Mouse (Mus musculus): ENCODE measurements at regions not wholly inside any gene's neighbourhood (a gene's known extent, or its start where the extent isn't known, plus 50 kb on each side); places are given as distances from the start of the nearest gene placed in this dataset.

DNA sequence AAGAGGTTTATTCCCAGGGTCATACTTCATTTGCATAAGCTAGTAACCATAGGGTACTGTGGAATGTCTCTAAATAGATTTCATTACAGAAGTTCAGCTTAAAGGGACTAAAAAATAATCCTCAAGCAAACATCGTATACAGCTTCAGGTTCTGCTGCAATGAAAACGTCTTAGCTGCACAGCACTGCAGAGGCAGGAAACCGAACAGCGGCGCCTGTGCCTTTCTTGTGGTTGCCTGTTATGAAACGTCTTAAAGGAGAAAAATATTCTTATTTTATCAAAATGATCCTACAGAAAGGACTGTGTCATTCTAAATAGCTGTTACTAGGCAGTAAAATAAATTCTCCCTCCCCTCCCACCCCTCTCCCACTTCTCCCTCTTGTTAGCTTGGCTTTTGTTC, 226.0 kb upstream of the Fam241a start:
- no peak for DNase-seq (ENCODE audit: low read depth, low spot score)

DNA sequence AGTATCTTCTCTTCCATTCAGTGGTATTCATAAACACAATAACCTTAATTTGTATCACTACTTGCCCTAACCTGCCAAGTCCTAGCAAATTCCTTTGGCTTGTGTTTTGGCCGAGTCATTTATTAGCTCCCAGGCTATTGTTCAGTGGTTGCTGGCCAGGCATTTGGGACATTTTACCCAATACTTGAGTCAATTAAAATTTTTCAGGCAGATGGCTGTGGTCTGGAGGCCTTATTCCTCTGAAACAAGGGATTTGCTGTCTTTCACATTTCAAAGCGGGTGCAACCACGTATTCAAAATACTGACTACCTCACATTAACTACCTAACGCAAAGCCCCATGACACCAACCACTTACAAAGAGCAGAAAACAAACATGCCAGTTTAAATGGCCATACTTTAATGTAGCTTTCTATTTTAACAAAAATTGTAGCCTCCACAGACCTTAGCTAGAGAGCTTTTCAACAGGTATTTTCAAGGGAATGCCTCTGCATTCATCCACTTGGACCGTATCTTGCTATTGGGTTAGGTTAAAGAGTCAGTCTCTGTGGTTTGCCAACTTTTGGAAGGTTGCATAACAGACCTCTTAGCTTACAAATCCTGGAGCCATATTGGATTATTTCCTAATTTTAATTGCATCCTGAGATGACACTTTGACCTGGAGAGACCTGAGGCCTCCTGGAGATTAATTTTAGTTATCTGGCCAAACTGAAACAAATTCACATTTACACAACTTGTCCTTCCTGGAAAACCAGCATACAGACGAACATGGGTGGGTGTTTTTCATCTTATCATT, 224.7 kb upstream of the Fam241a start:
- no peak for DNase-seq (ENCODE audit: low read depth, low spot score)

DNA sequence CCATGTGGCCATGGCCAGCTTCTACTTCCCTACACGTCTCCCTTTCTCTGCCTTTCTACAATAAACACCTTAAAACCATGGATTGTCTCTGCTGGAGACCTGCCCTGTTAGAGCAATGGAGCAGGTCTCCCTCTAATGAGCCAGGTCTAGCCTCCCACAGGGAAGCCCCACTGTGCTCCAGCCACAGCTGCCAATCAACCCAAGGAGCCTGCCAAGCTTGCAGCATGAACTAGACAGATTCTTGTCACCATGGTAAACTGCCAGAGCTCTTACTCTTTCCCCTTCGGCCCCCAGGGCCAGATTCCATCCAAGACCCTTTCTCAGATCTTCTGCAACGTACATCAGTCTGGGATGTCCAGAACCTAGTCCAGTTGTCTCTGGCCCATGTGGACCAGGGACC, 217.1 kb upstream of the Fam241a start:
- no peak for DNase-seq (ENCODE audit: low read depth, low spot score)

DNA sequence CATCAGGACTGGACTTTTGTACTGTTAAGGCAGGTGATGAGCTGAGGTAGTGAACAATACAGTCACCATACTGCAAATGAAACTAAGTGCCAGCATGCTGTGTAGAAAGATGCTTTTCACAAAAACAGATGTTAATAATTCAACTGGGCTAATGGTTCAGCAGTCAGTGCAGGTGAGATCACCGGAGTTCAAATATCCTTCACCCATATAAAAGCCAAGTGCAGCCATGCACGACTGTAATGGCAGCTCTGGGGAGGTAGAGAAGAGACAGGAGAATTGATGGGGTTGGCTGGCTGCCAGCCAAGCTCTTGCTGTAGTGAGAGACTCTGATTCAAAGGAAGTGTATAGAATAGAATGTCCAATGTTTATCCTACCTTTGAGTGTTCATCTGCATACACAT, 214.3 kb upstream of the Fam241a start:
- DNase-seq (ENCODE audit: low read depth, low spot score) = no peak

DNA sequence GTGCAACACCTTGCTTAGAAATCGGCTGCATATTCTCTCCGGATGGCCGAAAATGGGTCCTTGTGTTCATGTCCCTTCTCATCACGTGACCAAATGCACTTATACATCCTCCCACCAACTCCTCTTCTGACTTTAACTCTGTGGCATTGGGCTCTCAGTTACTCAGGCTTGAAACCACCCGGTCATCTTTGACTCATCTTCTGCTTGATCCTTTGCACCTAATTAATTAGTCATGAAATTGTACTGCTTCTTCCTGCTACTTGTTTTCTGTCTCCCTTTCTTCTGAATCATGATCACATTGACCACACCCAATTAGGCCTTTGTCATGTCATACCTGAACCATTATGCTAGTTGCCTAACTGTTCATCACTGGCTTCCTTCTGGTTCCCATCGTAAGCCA, 208.4 kb upstream of the Fam241a start:
- DNase-seq (ENCODE audit: low read depth, low spot score) = no peak

GRCm38 (mm10) chr3:128093046-128093445, 196.9 kb upstream of the Fam241a start:
- no peak for DNase-seq (ENCODE audit: low read depth, low spot score)

- peak; percentile 42 for DNase-seq (ENCODE audit: low read depth, low spot score)
Observed at GRCm38 (mm10) chr3:128088207-128088606, 192.1 kb upstream of the Fam241a start.

DNA sequence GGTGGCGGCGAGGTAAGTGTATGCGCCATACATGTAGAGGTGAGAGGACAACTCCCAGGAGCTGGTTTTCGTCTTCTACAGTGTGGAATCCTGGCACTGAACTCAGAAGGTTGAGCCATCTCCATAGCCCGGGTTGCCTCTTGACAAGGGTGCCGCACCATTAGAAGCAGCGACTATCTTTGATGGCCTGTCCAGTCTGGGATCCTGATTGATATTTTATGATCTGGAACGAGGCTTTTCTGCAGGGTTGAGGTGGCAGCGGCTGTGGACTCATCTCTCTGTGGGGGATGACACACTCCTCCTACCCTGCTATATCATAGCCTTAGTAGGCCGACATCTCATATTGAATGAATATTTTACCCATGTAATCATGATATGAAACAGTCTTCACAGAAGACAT, 191.0 kb upstream of the Fam241a start:
- DNase-seq (ENCODE audit: low read depth, low spot score) = no peak

- no peak for DNase-seq (ENCODE audit: low read depth, low spot score)
Observed at GRCm38 (mm10) chr3:128082463-128082862, 186.3 kb upstream of the Fam241a start.

DNA sequence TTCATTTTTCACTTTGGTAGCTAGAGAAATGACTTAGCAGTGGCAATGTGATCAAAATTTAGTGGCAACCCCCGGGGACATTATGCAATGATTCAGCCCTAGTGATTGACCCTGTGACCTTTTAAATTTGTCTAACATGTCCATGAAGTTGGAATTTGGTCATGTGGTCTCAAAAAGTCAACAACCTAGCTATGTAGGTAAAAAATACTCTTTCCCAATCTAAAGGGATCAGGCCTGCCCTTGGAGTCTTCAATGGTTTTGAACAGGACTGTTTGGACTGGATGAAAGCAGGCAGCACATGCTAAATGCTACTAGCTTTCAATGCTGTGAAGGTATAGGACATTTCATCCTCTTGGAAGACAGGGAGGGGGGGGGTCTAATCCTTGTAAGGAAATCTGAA, 185.3 kb upstream of the Fam241a start:
- DNase-seq (ENCODE audit: low read depth, low spot score) = no peak

DNA sequence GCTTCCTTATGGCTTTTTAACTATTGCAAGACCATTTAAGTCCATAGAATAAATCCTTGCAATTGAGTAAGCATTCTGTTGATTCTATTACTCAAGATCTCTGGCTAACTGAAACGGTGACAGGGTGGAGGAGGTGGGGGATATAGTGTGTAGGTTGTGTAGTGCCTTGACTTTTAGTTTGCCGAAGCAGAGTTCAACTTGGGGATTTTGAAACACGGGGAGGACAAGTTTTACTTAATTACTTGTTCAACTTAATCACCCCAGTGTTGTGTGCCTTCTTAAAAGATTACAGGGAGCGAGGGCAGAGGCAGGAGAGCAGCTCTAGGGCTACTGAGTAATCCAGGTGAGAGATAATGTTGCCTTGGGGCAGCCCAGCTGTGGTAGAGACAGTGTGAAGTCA, 171.7 kb upstream of the Fam241a start:
- DNase-seq (ENCODE audit: low read depth, low spot score) = no peak

GRCm38 (mm10) chr3:128054031-128054430, 157.9 kb upstream of the Fam241a start:
- DNase-seq (ENCODE audit: low read depth, low spot score) = no peak

- no peak for DNase-seq (ENCODE audit: low read depth, low spot score)
Observed at GRCm38 (mm10) chr3:128043709-128044108, 147.6 kb upstream of the Fam241a start.

- DNase-seq (ENCODE audit: low read depth, low spot score) = peak; percentile 26
Observed at GRCm38 (mm10) chr3:128040407-128041115, 144.4 kb upstream of the Fam241a start.

- no peak for DNase-seq (ENCODE audit: low read depth, low spot score)
Observed at GRCm38 (mm10) chr3:128039185-128039584, 143.1 kb upstream of the Fam241a start.

GRCm38 (mm10) chr3:128036538-128036937, 140.4 kb upstream of the Fam241a start:
- DNase-seq (ENCODE audit: low read depth, low spot score) = no peak

GRCm38 (mm10) chr3:128030352-128030751, 134.2 kb upstream of the Fam241a start:
- DNase-seq (ENCODE audit: low read depth, low spot score) = no peak

DNA sequence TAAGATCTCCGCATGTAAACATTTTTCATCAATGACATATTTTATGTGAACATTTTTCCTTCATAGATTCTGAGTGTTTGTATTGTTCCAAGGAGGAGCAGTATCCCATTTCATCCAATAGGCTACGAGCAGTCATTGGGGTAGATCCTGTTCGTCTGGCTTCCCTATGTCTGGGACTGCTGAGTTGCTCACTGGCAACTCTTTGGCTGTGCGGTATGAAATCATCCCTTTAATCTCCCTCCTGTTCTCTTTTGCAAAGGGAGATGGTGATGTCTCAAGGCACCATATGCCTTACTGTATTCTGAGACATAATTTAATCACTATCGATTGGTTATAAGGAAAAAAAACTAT, 133.4 kb upstream of the Fam241a start:
- no peak for DNase-seq (ENCODE audit: low read depth, low spot score)

DNA sequence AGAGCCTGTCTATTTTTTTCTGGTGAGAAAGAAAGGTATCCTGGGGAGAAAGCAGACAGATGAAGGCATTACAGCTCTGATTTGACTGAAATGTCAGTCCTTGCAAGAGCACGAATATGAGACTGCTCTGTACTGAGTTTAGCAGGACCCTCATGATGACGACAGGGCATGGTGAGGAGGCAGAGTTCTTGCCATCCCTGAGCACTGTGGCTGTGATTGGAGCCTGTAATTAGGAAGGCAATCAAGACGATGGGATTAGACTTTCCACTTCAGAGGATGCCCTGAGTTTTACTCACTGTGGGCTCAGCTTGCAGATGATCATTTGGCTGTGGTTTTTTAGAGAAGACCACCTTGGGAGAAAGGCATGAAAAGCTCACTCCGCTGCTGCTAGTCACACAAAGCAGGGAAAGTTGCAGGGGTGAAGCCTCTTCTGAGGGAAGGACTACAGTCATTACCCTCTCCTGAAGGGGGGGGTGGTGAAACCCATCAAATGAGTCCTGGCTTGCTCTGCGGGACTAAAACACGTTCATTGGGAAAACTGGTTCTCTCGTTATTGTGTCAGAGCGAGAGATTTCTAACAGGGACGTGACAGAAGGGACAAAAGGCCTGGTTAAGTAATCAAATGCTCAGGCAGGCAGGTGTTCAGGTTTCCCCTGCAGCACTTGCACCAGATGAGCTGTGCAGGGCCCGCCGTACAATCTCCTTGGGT, 132.9 kb upstream of the Fam241a start:
- no peak for DNase-seq (ENCODE audit: low read depth, low spot score)

GRCm38 (mm10) chr3:128024856-128025255, 128.7 kb upstream of the Fam241a start:
- no peak for DNase-seq (ENCODE audit: low read depth, low spot score)

GRCm38 (mm10) chr3:128014909-128015308, 118.8 kb upstream of the Fam241a start:
- DNase-seq (ENCODE audit: low read depth, low spot score) = no peak

DNA sequence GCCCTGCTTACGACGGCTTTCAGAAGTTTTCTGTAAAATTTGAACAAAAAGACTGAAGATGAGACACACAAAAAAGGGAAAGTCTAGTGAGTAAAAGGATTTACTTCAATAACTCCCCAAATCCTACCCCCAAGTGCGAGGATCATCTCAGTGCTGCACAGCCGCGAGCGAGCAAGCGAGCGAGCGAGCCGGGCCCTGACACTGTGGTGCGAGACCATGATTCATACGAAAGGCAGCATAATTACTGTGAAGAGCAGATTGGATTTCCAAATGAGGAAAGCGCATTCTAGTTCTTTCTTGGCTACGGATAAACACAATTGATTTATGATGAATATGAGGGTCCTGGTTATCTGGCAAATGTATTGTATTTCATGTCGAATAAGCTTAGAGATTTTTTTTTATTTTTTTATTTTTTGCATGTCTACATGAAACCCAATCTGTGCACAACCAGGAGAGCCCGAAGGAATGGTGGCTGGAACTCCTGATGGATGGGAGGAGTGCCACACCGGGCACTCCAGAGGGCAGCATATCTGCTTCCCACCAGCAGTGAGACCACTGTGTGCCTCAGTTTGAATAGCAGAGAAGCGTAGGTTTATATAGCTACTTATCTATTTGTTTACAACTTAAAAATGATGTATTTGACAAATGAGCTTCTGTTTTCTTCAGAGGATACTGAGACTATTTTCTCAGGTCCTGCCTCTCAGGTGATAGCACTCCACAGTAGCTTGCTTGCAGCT, 106.9 kb upstream of the Fam241a start:
- DNase-seq (ENCODE audit: low read depth, low spot score) = no peak
